Mouse (Mus musculus) kidney, postnatal 25 days (tissue): ENCODE measurements at regions not wholly inside any gene's neighbourhood (a gene's known extent, or its start where the extent isn't known, plus 50 kb on each side); places are given as distances from the start of the nearest gene placed in this dataset.

Experiments used
- DNase-seq, 2 experiments: peaks; one replicate each; pipeline ENCODE4 v3.0.0; 2021; ENCODE audit warnings: mixed read lengths in 2 of 2

GRCm38 (mm10) chr2:142964340-142964739 lies 63.0 kb upstream of the Kif16b start:
- no peak for DNase-seq

- DNase-seq: peak; percentile 67 to 76
These were observed 65.9 kb upstream of the Kif16b start for GRCm38 (mm10) chr2:142967250-142967649.

- no peak for DNase-seq
These were observed 79.4 kb upstream of the Kif16b start for GRCm38 (mm10) chr2:142980771-142981170.

- peak in 1 of 2 experiments; percentile 26 for DNase-seq
These were observed 74.1 kb upstream of the Snrpb2 start for GRCm38 (mm10) chr2:142988691-142989090.

- DNase-seq: no peak
These were observed 66.8 kb upstream of the Snrpb2 start for GRCm38 (mm10) chr2:142996088-142996487.

- no peak for DNase-seq
These were observed 60.0 kb upstream of the Snrpb2 start for GRCm38 (mm10) chr2:143002874-143003273.

GRCm38 (mm10) chr2:143003341-143003740 lies 59.5 kb upstream of the Snrpb2 start:
- DNase-seq: no peak

- DNase-seq: no peak
These were observed 51.5 kb upstream of the Snrpb2 start for GRCm38 (mm10) chr2:143011380-143011779.
